Mouse (Mus musculus) olfactory bulb, adult 2 months (tissue): ENCODE measurements around the gene Cfd. TPM values are rescaled to one million over a fixed set of nuclear protein-coding genes. Genes with fewer than 3 reads are reported as not detected.

ENCODE experiments used
- H3K27ac ChIP-seq: fragments of 200-500 bp; 2 replicates; pipeline ENCODE4 v1.5.1; 2012; ENCODE audit warnings: low read depth, low read length; ENCODE audit not compliant: insufficient read depth
- H3K4me1 ChIP-seq: fragments of 200-500 bp; 2 replicates; pipeline ENCODE4 v1.6.1; 2012; ENCODE audit warnings: low read length; ENCODE audit not compliant: control insufficient read depth, insufficient read depth
- H3K4me3 ChIP-seq: fragments of 200-500 bp; 2 replicates; pipeline ENCODE4 v1.5.1; 2012; ENCODE audit warnings: mild to moderate bottlenecking, low read depth, low read length, moderate library complexity; ENCODE audit not compliant: insufficient read depth
- CTCF ChIP-seq: fragments of 200-500 bp; IDR thresholded peaks from 2 replicates; pipeline ENCODE4 v1.5.1; 2012; ENCODE audit warnings: low read depth, mild to moderate bottlenecking, low read length, moderate library complexity; ENCODE audit not compliant: insufficient read depth
- POLR2A ChIP-seq: fragments of 200-500 bp; IDR thresholded peaks from 2 replicates; pipeline ENCODE4 v1.6.1; 2012; ENCODE audit warnings: mild to moderate bottlenecking, low read depth, low read length, moderate library complexity; ENCODE audit not compliant: insufficient read depth
- WGBS: fragments of 180-500 bp; shearing (Covaris S2); methylation state at CpG from one replicate; pipeline ENCODE4 v1.1.7; 2018; 5-methylcytosine and 5-hydroxymethylcytosine counted together
- polyA plus RNA-seq: library from polyadenylated mRNA; stranded (reverse); fragments of >200 nt; gene quantifications from 2 replicates; pipeline ENCODE4 v1.2.4, GENCODE M21; 2012; ENCODE audit warnings: low replicate concordance; ENCODE audit not compliant: missing spikeins, insufficient read depth, insufficient read length

Cfd gene
- polyA plus RNA-seq, 1 experiment, result not detected

- H3K4me3 ChIP-seq, result peak overlapping the region; percentile 83
- H3K4me1 ChIP-seq, result peaks cover 40% of the 10 kb centered on the region
- under 1% methylated on average over 54 of the region's 54 CpGs for WGBS
- TF ChIP-seq POLR2A, result no peak
- peak overlapping the region; percentile 41 for H3K27ac ChIP-seq
Observed at GRCm38 (mm10) chr10:79927324-79928029, 36.8 kb downstream of the Cfd start.

GRCm38 (mm10) chr10:79928030-79928694 is 37.5 kb downstream of the Cfd start:
- peak overlapping the region; percentile 41; the same call in 1 of the 2 replicates for H3K27ac ChIP-seq
- no peak for TF ChIP-seq CTCF
- no peak for TF ChIP-seq POLR2A
- 1% methylated on average over 28 of the region's 29 CpGs for WGBS
- peak overlapping the region; percentile 83 for H3K4me3 ChIP-seq
- H3K4me1 ChIP-seq, result peaks cover 46% of the 10 kb centered on the region

GRCm38 (mm10) chr10:79928907-79929701 is 38.5 kb downstream of the Cfd start:
- H3K4me1 ChIP-seq, result peaks cover 56% of the 10 kb centered on the region
- peak overlapping the region; percentile 83; the same call in 1 of the 2 replicates for H3K4me3 ChIP-seq
- H3K27ac ChIP-seq, result no peak overlapping the region
- WGBS, result 37% methylated on average over 9 of the region's 9 CpGs
- TF ChIP-seq POLR2A, result no peak
- TF ChIP-seq CTCF, result no peak

- TF ChIP-seq POLR2A, result no peak
- TF ChIP-seq CTCF, result no peak
- H3K4me3 ChIP-seq, result no peak overlapping the region
- H3K4me1 ChIP-seq, result peaks cover 60% of the 10 kb centered on the region
- H3K27ac ChIP-seq, result no peak overlapping the region
- WGBS, result 82% methylated on average over 18 of the region's 18 CpGs
Observed at GRCm38 (mm10) chr10:79929967-79930825, 39.5 kb downstream of the Cfd start.

GRCm38 (mm10) chr10:79930826-79931186 is 40.2 kb downstream of the Cfd start:
- TF ChIP-seq POLR2A, result no peak
- TF ChIP-seq CTCF, result no peak
- Histone ChIP-seq H3K4me1 (peaks cover 66% of the 10 kb centered on the region), H3K27ac (no peak overlapping the region), H3K4me3 (no peak overlapping the region)
- WGBS, result 90% methylated on average over 16 of the region's 16 CpGs

GRCm38 (mm10) chr10:79931797-79932196 is 41.1 kb downstream of the Cfd start:
- 88% methylated on average over 9 of the region's 9 CpGs for WGBS
- Histone ChIP-seq H3K27ac (no peak overlapping the region), H3K4me3 (no peak overlapping the region), H3K4me1 (peaks cover 67% of the 10 kb centered on the region)
- TF ChIP-seq POLR2A (no peak), CTCF (no peak)

DNA sequence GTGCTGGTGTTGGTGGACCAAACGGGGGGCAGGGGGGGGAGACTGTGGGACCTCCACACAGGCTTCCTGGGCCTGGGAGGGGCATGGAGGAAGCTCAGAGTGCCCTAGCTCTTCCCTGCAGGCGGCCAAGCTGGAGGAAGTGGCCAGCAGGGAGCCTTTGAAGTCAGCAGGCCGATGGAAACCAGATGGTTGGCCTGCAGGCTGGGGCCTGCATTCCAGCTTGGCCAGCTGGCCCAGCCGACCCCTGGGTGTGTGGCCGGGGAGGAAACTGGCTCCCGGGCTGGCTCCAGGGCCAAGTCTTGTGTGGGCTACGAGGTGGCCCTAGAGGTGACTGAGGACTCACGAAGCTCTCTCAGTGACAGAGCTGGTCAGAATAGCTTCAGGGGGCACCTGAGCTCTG is 42.1 kb downstream of the Cfd start:
- WGBS, result 47% methylated on average over 8 of the region's 8 CpGs
- Histone ChIP-seq H3K4me1 (peaks cover 74% of the 10 kb centered on the region), H3K27ac (0 out of 2 replicates have a peak overlapping the region, but pooled peaks have one; percentile 3), H3K4me3 (no peak overlapping the region)
- TF ChIP-seq CTCF (no peak), POLR2A (no peak)

- peaks cover 69% of the 10 kb centered on the region for H3K4me1 ChIP-seq
- 72% methylated on average over 9 of the region's 9 CpGs for WGBS
- H3K27ac ChIP-seq, result 0 out of 2 replicates have a peak overlapping the region, but pooled peaks have one; percentile 3
- TF ChIP-seq CTCF (no peak), POLR2A (no peak; the same call in 1 of the 2 replicates)
- no peak overlapping the region for H3K4me3 ChIP-seq
Observed at GRCm38 (mm10) chr10:79933145-79933679, 42.6 kb downstream of the Cfd start.
